Mouse (Mus musculus) ovary, adult 18-20 months (tissue): ENCODE results near the gene Alms1.
"Not testable (repeated sequence)": the region's sequence is repeated elsewhere in the genome, so short reads cannot be mapped to it uniquely, and the experiment has no call there.

Experiments
- DNase-seq: peaks from one replicate; pipeline ENCODE4 v3.0.0; 2022; ENCODE audit warnings: low spot score, mixed read lengths

Alms1 gene

DNA sequence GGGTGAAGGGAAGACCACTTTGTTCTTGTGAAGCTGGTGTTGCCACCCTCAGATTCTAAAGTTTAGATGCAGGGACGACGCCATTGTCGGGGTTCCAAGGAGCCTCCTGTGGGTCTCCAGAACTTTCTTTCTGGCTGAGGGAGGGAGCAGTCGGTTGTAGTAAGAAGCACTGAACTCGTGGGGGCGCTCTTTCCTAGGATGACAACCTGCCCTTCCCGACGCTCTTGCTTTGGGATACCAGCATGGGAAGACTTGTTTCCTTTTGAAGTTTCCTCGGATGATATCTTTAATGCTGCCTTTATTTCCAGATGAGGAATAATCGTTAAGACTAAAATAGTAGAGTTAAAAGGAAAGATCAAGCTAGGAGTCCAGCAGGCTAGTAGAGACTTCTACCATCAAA lies 125.8 kb downstream of the Alms1 start, which contains the start of gene Nat8f7:
TSS of gene Nat8f7 (minus strand) at position 101 of the 400 bp plus-strand sequence.
- not testable (repeated sequence) for DNase-seq
